Mouse (Mus musculus): ENCODE results near the gene Tox3.

- TF ChIP-seq EP300 (IDR thresholded peaks at IDR 0.05; ENCODE audit: low read depth), result no peak
- TF ChIP-seq CTCF (IDR thresholded peaks at IDR 0.05; ENCODE audit: low read depth), result no peak
These were observed 4.8 kb upstream of the Tox3 start for GRCm38 (mm10) chr8:90352991-90353390.
